In genomic region chr14:34135391-34135790, GRCm38 (mm10) we compare ENCODE assay signal across 22 mouse cellular contexts. TPM values are rescaled to one million over a fixed set of nuclear protein-coding genes. Genes with fewer than 3 reads are reported as not detected.
DNase-seq lines count a peak whose midpoint lies in the region.
"Had no signal": no experiment of that assay in that cellular context is flagged by ENCODE, and none has a peak within 500 bp of the region (broad histone marks: within the 10 kb centered on the region; RNA-seq: fewer than 3 reads in every experiment).

No protein-coding gene starts in this region.

- DNase-seq in adrenal gland, adult 8-10 months, result peak; percentile 38
- DNase-seq in adrenal gland, postnatal 10 days, result no peak
- peak; percentile 70 for DNase-seq in heart, adult 11 months
- DNase-seq in heart, adult 8-10 months (ENCODE audit: low spot score), result no peak
- DNase-seq in testis, postnatal 10 days (ENCODE audit: low spot score), result peak; percentile 17
- DNase-seq in testis, postnatal 14 days (ENCODE audit: low spot score), result no peak
- no peak for DNase-seq in thymus, postnatal 36 days
- DNase-seq: cerebellum, adult 11-12 months; cerebellum, adult 8-10 months; cerebellum, postnatal 10 days; cerebellum, postnatal 36 days; embryo, embryonic 11 days; forebrain, postnatal 0 days; gastrocnemius, adult 2 months; gastrocnemius, postnatal 14 days; heart, adult 18-20 months; heart, postnatal 14 days; heart, postnatal 4 days; kidney, adult 18-20 months had no signal

RNA-seq across cellular contexts. Expression of gene Npy4r, which starts 16.9 kb away (rescaled TPM):
- under 1 TPM in 1 of 4 experiments, not detected in 3; 0.07 TPM for total RNA-seq in adrenal gland, adult 8-10 months (2022)
- under 1 TPM; 0.27 to 0.30 TPM for total RNA-seq in adrenal gland, postnatal 10 days (2021)
- under 1 TPM; 0.09 to 0.28 (median 0.18) TPM for total RNA-seq in heart, adult 8-10 months (2022)
- total RNA-seq: heart, postnatal 4 days; MEL had no signal

RNA-seq across cellular contexts. Expression of gene A630023A22Rik, which starts 32.8 kb away (rescaled TPM):
- total RNA-seq in adrenal gland, adult 8-10 months (2022), result not detected
- not detected for total RNA-seq in adrenal gland, postnatal 10 days (2021)
- total RNA-seq in heart, adult 8-10 months (2022), result not detected
- total RNA-seq: forebrain, postnatal 0 days; gastrocnemius, adult 2 months; gastrocnemius, postnatal 14 days; gastrocnemius, postnatal 4 days; heart, adult 18-20 months; heart, postnatal 14 days; heart, postnatal 4 days; MEL had no signal

RNA-seq across cellular contexts. Expression of gene Anxa8, which starts 49.6 kb away (rescaled TPM):
- 1 to 10 TPM; 1.2 to 3.1 (median 2.0) TPM for total RNA-seq in adrenal gland, adult 8-10 months (2022)
- 1 to 10 TPM; 7.9 to 8.5 TPM for total RNA-seq in adrenal gland, postnatal 10 days (2021)
- total RNA-seq in heart, adult 8-10 months (2022), result 1 to 10 TPM; 1.8 to 5.8 (median 3.6) TPM
- total RNA-seq: hindbrain, postnatal 0 days; MEL had no signal

Comparison
In these comparisons a context has a peak if more than half of its experiments do, and no peak if none do; other contexts are left out.
1. DNase-seq: peak in adrenal gland, adult 8-10 months (single experiment), heart, adult 11 months (single experiment) and testis, postnatal 10 days (single experiment); none in adrenal gland, postnatal 10 days (single experiment), heart, adult 8-10 months (single experiment), testis, postnatal 14 days (single experiment) and thymus, postnatal 36 days (0 of 2).